Mouse (Mus musculus) mouse embryonic stem cell (cell line): ENCODE data around the gene Olfr547.

Experiments used
- in situ Hi-C, 2 experiments: fragments of 300-500 bp; cut with MboI; formaldehyde crosslinking; loops; 1 replicate in 1 of 2; 3 replicates in 1 of 2; pipeline ENCODE4 v1.14.3; 2019 to 2020; ENCODE audit warnings: low sequenced_read_pairs in 2 of 2, low pct_unique_long_range_greater_than_20kb in 1 of 2, mixed read lengths in 1 of 2; ENCODE audit not compliant: unreplicated experiment in 1 of 2

The Olfr547 gene

GRCm38 (mm10) chr7:102541251-102541650, 6.7 kb downstream of the Olfr547 start:
- in situ Hi-C loops = no loop called here

- in situ Hi-C loops = no loop called here
Observed at GRCm38 (mm10) chr7:102549570-102549969, 15.0 kb downstream of the Olfr547 start, which contains the start of gene Olfr549. Gene Olfr549, plus strand, starts transcription at chr7:102549870.

GRCm38 (mm10) chr7:102553279-102553678, 18.7 kb downstream of the Olfr547 start:
- in situ Hi-C loops = no loop called here

GRCm38 (mm10) chr7:102564999-102565997, 30.7 kb downstream of the Olfr547 start, which contains the start of gene Trim21:
Gene Trim21, minus strand, starts transcription at chr7:102565486.
- in situ Hi-C loops = no loop called here

GRCm38 (mm10) chr7:102566219-102566618, 31.7 kb downstream of the Olfr547 start:
- in situ Hi-C loops = no loop called here

- in situ Hi-C loops = no loop called here
Observed at GRCm38 (mm10) chr7:102571142-102571541, 36.6 kb downstream of the Olfr547 start, which contains the start of gene Olfr550. Gene Olfr550, plus strand, starts transcription at chr7:102571442.

GRCm38 (mm10) chr7:102573174-102573830, 38.8 kb downstream of the Olfr547 start:
- in situ Hi-C loops = no loop called here

- in situ Hi-C loops = no loop called here
Observed at GRCm38 (mm10) chr7:102575998-102576397, 41.4 kb downstream of the Olfr547 start.
